Mouse (Mus musculus): ENCODE measurements around the gene Ero1lb. TPM values are rescaled to one million over a fixed set of nuclear protein-coding genes. Genes with fewer than 3 reads are reported as not detected.
A peak's percentile ranks its signal among the peaks of the same experiment; 100 is the strongest.

Ero1lb gene
- polyA plus RNA-seq (2016; fragmentation: Nextera tagmentation; extraction: Ambion mirVana): 5.6 and 6.5 TPM in 2 replicates

DNA sequence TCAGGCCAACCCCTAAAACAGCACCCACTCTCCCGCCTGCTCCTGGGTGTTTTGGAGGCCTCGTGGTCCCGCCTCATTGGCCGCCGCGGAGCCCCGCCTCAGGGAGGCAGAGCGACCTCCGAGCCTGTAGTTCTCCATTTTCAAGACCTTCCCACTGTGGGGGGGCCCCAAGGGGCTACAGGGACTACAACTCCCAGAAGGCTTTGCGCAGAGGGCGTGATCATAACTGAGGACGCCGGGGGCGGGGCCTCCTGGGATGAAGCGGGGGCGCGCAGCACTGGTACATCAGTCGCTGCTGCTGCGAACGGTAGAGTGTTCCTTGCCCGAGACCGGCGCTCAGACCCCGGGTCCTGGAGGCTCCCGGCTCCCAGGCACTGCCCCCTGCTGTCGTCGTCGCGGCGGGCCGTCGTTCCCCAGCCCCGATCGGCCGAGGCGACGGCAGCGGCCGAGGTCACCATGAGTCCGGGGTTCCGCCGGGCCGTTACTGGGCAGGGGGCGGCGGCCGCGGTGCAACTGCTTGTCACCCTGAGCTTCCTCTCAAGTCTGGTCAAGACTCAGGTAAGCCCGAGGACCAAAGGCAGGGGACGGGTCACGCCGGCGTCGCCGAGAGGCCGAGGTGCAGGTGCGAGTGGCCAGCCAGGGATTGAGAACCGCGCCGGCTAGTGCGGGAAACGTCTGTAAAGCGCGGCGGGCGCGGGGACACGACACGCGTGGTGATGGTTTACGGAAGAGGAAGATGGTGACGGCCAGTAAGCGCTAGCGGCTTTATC, at the start of gene Ero1lb:
Ero1lb (plus strand) TSS at position 254 of the 770 bp plus-strand sequence.
- Histone ChIP-seq H3K4me1 (peaks cover 15% of the 10 kb centered on the region), H3K27ac (peak within 1 kb of the TSS; percentile 74), H3K9me3 (no peaks in the 10 kb centered on the region), H3K36me3 (no peaks in the 10 kb centered on the region), H3K4me3 (peak within 1 kb of the TSS; percentile 87), H3K27me3 (ENCODE audit: insufficient read depth, poor library complexity, severe bottlenecking) (no peaks in the 10 kb centered on the region; the same call in 1 of the 2 replicates)
- DNase-seq (ENCODE audit: low spot score): peak; percentile 99
- WGBS: under 1% methylated on average over 73 of the region's 73 CpGs

GRCm38 (mm10) chr13:12519371-12519770, 46.3 kb upstream of the Ero1lb start:
- H3K4me3 ChIP-seq: peak overlapping the region; percentile 71
- no peaks in the 10 kb centered on the region for H3K9me3 ChIP-seq
- H3K4me1 ChIP-seq: no peaks in the 10 kb centered on the region
- no peak for DNase-seq (ENCODE audit: low spot score)
- no peaks in the 10 kb centered on the region for H3K36me3 ChIP-seq
- H3K27ac ChIP-seq: no peak overlapping the region
- 11% methylated on average over 18 of the region's 18 CpGs for WGBS
- peaks cover 37% of the 10 kb centered on the region for H3K27me3 ChIP-seq (ENCODE audit: insufficient read depth, poor library complexity, severe bottlenecking)

DNA sequence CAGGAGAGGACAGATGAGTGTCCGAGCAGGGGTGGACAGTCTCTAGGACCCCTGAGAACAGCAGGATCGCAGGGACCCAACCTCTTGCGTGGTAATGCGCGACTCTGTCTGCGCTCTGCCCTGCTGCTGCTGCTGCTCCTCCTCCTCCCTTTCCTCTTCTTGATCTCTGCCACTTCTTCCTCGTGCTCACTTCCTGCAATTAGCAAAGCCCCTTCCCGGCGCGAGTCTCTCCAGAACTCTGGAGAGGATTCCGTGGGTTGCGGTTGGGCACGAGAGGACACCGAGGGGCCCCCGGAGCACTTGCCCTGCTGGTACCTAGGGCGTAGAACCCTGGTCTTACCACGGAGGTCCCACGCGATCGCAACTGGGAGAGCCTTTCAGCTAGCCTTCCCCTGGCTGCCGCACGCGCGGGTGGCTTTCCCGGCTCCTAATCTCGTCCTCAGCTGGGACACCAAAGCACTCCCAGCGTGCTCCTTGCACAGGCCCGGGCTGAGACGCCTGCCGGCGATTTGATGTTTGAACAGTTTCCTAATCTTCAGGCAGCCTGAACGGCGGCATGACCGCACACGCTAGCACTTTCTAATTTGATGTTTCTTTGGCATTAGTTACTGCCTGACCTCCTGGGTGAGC, 45.6 kb upstream of the Ero1lb start, which contains the start of gene Edaradd:
Edaradd (minus strand) TSS at position 484 of the 630 bp plus-strand sequence.
- Histone ChIP-seq H3K4me3 (peak within 1 kb of the TSS; percentile 71), H3K36me3 (no peaks in the 10 kb centered on the region), H3K9me3 (no peaks in the 10 kb centered on the region), H3K27me3 (ENCODE audit: insufficient read depth, poor library complexity, severe bottlenecking) (peaks cover 37% of the 10 kb centered on the region), H3K4me1 (no peaks in the 10 kb centered on the region), H3K27ac (peak within 1 kb of the TSS; percentile 80)
- WGBS: under 1% methylated on average over 35 of the region's 35 CpGs
- peak; percentile 82 for DNase-seq (ENCODE audit: low spot score)

DNA sequence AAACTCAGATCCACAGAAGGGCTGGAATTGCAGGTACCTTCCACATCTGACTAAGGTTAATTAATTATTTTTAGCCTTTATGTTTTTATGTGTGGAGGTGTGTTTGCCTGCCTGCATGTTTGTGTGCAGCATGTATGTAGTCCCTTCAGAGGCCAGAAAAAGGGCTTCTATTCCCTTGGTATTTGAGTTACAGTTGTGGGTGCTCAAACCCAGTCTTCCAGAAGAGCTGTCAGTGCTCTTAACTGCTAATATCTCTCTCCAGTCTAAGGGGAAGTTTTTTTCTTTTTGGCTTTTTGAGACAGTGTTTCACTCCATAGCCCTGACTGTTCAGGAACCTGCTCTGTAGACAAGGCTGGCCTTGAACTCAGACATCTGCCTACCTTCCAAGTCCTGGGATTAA, 43.3 kb upstream of the Ero1lb start:
- H3K27me3 ChIP-seq (ENCODE audit: insufficient read depth, poor library complexity, severe bottlenecking): peaks cover 36% of the 10 kb centered on the region
- H3K4me3 ChIP-seq: no peak overlapping the region
- no peaks in the 10 kb centered on the region for H3K9me3 ChIP-seq
- no peaks in the 10 kb centered on the region for H3K4me1 ChIP-seq
- no peaks in the 10 kb centered on the region for H3K36me3 ChIP-seq
- no peak overlapping the region for H3K27ac ChIP-seq
- DNase-seq (ENCODE audit: low spot score): no peak

DNA sequence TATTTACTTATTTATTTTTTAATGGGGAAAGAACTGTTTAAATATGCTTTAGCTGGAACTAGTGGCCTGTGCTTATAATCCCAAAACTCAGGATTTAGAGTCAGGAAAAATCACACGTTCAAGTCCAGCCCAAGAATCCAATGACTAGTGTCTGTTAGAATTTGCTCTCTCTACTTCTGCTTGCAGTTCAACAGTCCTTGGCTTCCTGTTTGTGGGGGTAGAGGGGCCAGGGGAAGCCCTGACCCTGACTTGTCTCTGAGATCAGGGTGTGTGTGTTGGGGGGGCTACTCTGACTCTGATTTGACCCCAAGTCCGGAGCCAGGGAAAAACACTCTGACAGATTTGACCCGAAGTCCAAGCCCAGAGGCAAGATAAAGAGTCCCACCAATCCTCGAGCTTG, 40.0 kb upstream of the Ero1lb start:
- DNase-seq (ENCODE audit: low spot score): no peak
- peaks cover 2% of the 10 kb centered on the region; the same call in 1 of the 2 replicates for H3K4me1 ChIP-seq
- H3K4me3 ChIP-seq: no peak overlapping the region
- H3K9me3 ChIP-seq: no peaks in the 10 kb centered on the region
- peaks cover 15% of the 10 kb centered on the region for H3K27me3 ChIP-seq (ENCODE audit: insufficient read depth, poor library complexity, severe bottlenecking)
- no peak overlapping the region for H3K27ac ChIP-seq
- H3K36me3 ChIP-seq: no peaks in the 10 kb centered on the region
- 82% methylated on average over 4 of the region's 4 CpGs for WGBS

DNA sequence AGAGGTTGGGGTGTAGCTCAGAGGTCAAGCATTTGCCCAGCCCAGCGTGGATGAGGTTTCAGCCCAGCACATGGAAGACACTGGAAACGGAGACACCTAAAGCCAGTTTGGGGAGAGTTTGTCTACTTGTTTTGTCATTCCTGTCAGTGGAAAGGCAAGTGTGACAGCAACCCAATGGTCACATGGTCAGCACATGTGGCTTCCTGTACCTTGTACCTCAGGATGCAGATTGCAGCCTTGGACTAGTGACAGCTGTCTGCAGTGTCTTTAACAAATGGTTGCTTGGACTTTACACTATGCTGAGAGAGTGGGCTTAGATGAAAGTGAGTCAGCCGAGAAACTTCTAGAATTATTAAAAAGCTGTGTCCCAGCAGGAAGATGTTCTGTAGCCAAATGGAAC, 31.0 kb upstream of the Ero1lb start:
- 78% methylated on average over 3 of the region's 3 CpGs for WGBS
- Histone ChIP-seq H3K4me1 (peaks cover under 1% of the 10 kb centered on the region; the same call in 1 of the 2 replicates), H3K9me3 (no peaks in the 10 kb centered on the region), H3K27ac (no peak overlapping the region), H3K27me3 (ENCODE audit: insufficient read depth, poor library complexity, severe bottlenecking) (no peaks in the 10 kb centered on the region), H3K4me3 (no peak overlapping the region), H3K36me3 (no peaks in the 10 kb centered on the region)
- DNase-seq (ENCODE audit: low spot score): no peak

DNA sequence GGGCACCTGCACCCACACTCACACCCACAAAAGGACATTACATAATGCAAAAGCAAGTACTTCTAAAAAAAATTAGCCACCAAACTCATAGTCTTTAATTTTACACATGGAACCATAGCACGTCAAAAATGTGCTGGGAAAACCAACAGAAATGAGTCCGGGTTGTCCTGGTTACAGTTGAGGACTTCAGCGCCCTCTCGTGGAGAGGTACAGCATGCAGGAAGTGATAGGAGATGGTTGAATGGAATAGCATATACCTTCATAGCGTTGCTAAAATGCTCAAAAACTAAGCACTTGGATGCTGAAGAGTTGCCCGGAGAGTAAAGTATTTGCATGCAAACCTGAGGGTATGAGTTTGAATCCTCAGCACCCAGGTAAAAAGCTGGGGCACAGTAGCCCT, 27.7 kb upstream of the Ero1lb start:
- H3K27ac ChIP-seq: no peak overlapping the region
- H3K36me3 ChIP-seq: no peaks in the 10 kb centered on the region
- no peak for DNase-seq (ENCODE audit: low spot score)
- H3K27me3 ChIP-seq (ENCODE audit: insufficient read depth, poor library complexity, severe bottlenecking): no peaks in the 10 kb centered on the region
- H3K4me3 ChIP-seq: no peak overlapping the region
- H3K9me3 ChIP-seq: no peaks in the 10 kb centered on the region
- WGBS: 72% methylated on average over 6 of the region's 6 CpGs
- peaks cover 16% of the 10 kb centered on the region for H3K4me1 ChIP-seq

- 35% methylated on average over 11 of the region's 11 CpGs for WGBS
- no peak overlapping the region for H3K4me3 ChIP-seq
- no peaks in the 10 kb centered on the region for H3K36me3 ChIP-seq
- H3K27me3 ChIP-seq (ENCODE audit: insufficient read depth, poor library complexity, severe bottlenecking): no peaks in the 10 kb centered on the region
- H3K27ac ChIP-seq: no peak overlapping the region
- H3K9me3 ChIP-seq: no peaks in the 10 kb centered on the region
- DNase-seq (ENCODE audit: low spot score): no peak
- peaks cover 16% of the 10 kb centered on the region for H3K4me1 ChIP-seq
Measured at GRCm38 (mm10) chr13:12539716-12540115, 26.0 kb upstream of the Ero1lb start.

GRCm38 (mm10) chr13:12540119-12540518, 25.6 kb upstream of the Ero1lb start:
- DNase-seq (ENCODE audit: low spot score): no peak
- Histone ChIP-seq H3K4me3 (no peak overlapping the region), H3K27me3 (ENCODE audit: insufficient read depth, poor library complexity, severe bottlenecking) (no peaks in the 10 kb centered on the region), H3K9me3 (no peaks in the 10 kb centered on the region), H3K36me3 (no peaks in the 10 kb centered on the region), H3K27ac (no peak overlapping the region), H3K4me1 (peaks cover 16% of the 10 kb centered on the region)
- 56% methylated on average over 13 of the region's 13 CpGs for WGBS

- DNase-seq (ENCODE audit: low spot score): peak; percentile 86
- Histone ChIP-seq H3K36me3 (no peaks in the 10 kb centered on the region), H3K4me3 (peak overlapping the region; percentile 37; the same call in 1 of the 2 replicates), H3K4me1 (peaks cover 16% of the 10 kb centered on the region), H3K27me3 (ENCODE audit: insufficient read depth, poor library complexity, severe bottlenecking) (no peaks in the 10 kb centered on the region), H3K27ac (no peak overlapping the region), H3K9me3 (no peaks in the 10 kb centered on the region)
- 12% methylated on average over 23 of the region's 23 CpGs for whole genome bisulfite sequencing
Measured at GRCm38 (mm10) chr13:12542006-12542981, 23.4 kb upstream of the Ero1lb start.

GRCm38 (mm10) chr13:12543246-12543645, 22.4 kb upstream of the Ero1lb start:
- H3K9me3 ChIP-seq: no peaks in the 10 kb centered on the region
- no peaks in the 10 kb centered on the region for H3K27me3 ChIP-seq (ENCODE audit: insufficient read depth, poor library complexity, severe bottlenecking)
- DNase-seq (ENCODE audit: low spot score): no peak
- no peaks in the 10 kb centered on the region for H3K36me3 ChIP-seq
- H3K27ac ChIP-seq: no peak overlapping the region
- 73% methylated on average over 5 of the region's 5 CpGs for WGBS
- H3K4me1 ChIP-seq: peaks cover 16% of the 10 kb centered on the region
- H3K4me3 ChIP-seq: no peak overlapping the region

DNA sequence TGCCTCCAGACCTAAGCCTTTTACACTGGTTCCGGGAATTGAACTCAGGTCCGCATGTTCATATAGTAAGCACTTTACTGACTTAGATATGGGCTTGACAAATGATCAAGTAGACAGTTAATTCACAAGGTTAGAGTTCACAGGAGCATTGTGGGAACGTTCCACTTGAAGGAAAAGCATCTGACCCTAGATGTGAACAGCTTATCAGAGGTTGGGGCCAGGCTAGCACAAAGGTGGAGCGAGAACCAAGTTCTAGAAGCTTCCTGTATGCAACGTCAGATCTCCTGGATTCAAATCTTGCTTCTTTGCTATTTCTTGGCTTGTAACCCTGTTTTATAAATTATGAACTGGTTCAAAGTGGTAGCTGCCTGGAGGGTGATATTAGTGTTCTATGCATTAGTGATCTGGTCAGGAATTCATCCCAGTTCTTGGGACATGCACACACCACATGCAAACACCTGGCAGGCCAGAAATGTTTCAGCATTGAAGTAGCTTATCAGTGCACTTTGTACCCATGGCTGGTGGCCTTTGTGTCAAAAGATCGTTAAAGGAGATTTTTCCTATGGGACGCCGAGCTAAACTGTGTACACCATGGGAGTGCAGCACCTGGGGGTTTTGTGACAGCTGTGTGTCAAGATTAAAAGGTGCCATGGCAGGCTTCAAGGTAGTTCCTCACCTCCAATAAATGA, 21.6 kb upstream of the Ero1lb start:
- WGBS: 81% methylated on average over 8 of the region's 8 CpGs
- DNase-seq (ENCODE audit: low spot score): no peak

More for the DNA sequence above, 21.6 kb upstream of the Ero1lb start:
- no peak overlapping the region for H3K27ac ChIP-seq
- H3K4me3 ChIP-seq: no peak overlapping the region
- H3K4me1 ChIP-seq: peaks cover 16% of the 10 kb centered on the region
- no peaks in the 10 kb centered on the region for H3K36me3 ChIP-seq
- H3K9me3 ChIP-seq: no peaks in the 10 kb centered on the region
- H3K27me3 ChIP-seq (ENCODE audit: insufficient read depth, poor library complexity, severe bottlenecking): no peaks in the 10 kb centered on the region

Data from heart, embryonic 10.5 days (tissue).